Mouse (Mus musculus) lung, postnatal 0 days (tissue): Measurements from ENCODE around the gene Grin2c. TPM values are rescaled to one million over a fixed set of nuclear protein-coding genes. Genes with fewer than 3 reads are reported as not detected.

ENCODE experiments used
- ATAC-seq: fragments of 200-750 bp; cut with Nextera tagmentation; 2 replicates; pipeline ENCODE4 v1.8.0; 2017; ENCODE audit warnings: moderate library complexity
- DNase-seq: peaks from one replicate; pipeline ENCODE4 v3.0.0-alpha.2; 2016; ENCODE audit warnings: low spot score
- H3K27ac ChIP-seq: fragments of 300-500 bp; sonication (generic); 2 replicates; pipeline ENCODE4 v1.5.1; 2014; ENCODE audit warnings: antibody characterized with exemption, mild to moderate bottlenecking, low read length, mixed read lengths
- H3K27me3 ChIP-seq: fragments of 300-500 bp; sonication (generic); replicated peaks from 2 replicates; pipeline ENCODE4 v1.6.1; 2014; ENCODE audit warnings: low read length, mixed read lengths; ENCODE audit not compliant: insufficient read depth
- H3K36me3 ChIP-seq: fragments of 300-500 bp; sonication (generic); 2 replicates; pipeline ENCODE4 v1.6.1; 2014; ENCODE audit warnings: low read length, mixed read lengths; ENCODE audit not compliant: insufficient read depth
- H3K4me1 ChIP-seq: fragments of 300-500 bp; sonication (generic); 2 replicates; pipeline ENCODE4 v1.6.1; 2014; ENCODE audit warnings: antibody characterized with exemption, low read depth, low read length, mixed read lengths; ENCODE audit not compliant: insufficient read depth
- H3K4me2 ChIP-seq: fragments of 300-500 bp; sonication (generic); replicated peaks from 2 replicates; pipeline ENCODE4 v1.6.1; 2014; ENCODE audit warnings: low read depth, mild to moderate bottlenecking, low read length, moderate library complexity, mixed read lengths
- H3K4me3 ChIP-seq: fragments of 300-500 bp; sonication (generic); 2 replicates; pipeline ENCODE4 v1.5.1; 2014; ENCODE audit warnings: low read depth, low read length
- H3K9ac ChIP-seq: fragments of 300-500 bp; sonication (generic); replicated peaks from 2 replicates; pipeline ENCODE4 v1.6.1; 2014; ENCODE audit warnings: low read depth, mild to moderate bottlenecking
- H3K9me3 ChIP-seq: fragments of 300-500 bp; sonication (generic); 2 replicates; pipeline ENCODE4 v1.6.1; 2016; ENCODE audit warnings: low read length, mixed read lengths
- CTCF ChIP-seq: IDR thresholded peaks from 2 replicates; pipeline ENCODE4 v1.5.1; 2016; ENCODE audit warnings: antibody characterized with exemption, mild to moderate bottlenecking
- EP300 ChIP-seq: IDR thresholded peaks from 2 replicates; pipeline ENCODE4 v1.6.1; 2016; ENCODE audit warnings: antibody characterized with exemption, mild to moderate bottlenecking, control low read depth
- WGBS: fragments of 180-500 bp; shearing (Covaris S2); extraction: QIAGEN DNeasy Blood & Tissue Kit; methylation state at CpG from one replicate; pipeline ENCODE4 v1.1.7; 2014; 5-methylcytosine and 5-hydroxymethylcytosine counted together
- polyA plus RNA-seq: library from polyadenylated mRNA; unstranded; fragments of >200 nt; fragmentation: Nextera tagmentation; extraction: Ambion mirVana; gene quantifications from 2 replicates; pipeline ENCODE4 v1.2.1, GENCODE M21; 2015

Grin2c gene
- polyA plus RNA-seq, 1 experiment from 2014 or later, result 0.11 TPM

- Histone ChIP-seq H3K27ac (no peak overlapping the region), H3K36me3 (no peaks in the 10 kb centered on the region), H3K4me3 (peak overlapping the region; percentile 30), H3K9me3 (no peaks in the 10 kb centered on the region), H3K9ac (no peak overlapping the region), H3K4me2 (peak overlapping the region; percentile 50), H3K27me3 (peaks cover 38% of the 10 kb centered on the region), H3K4me1 (no peaks in the 10 kb centered on the region)
- ATAC-seq, result no peak
- TF ChIP-seq EP300 (no peak), CTCF (no peak)
- no peak for DNase-seq
- WGBS, result 4% methylated on average over 29 of the region's 36 CpGs
Observed at GRCm38 (mm10) chr11:115250405-115251090, 16.5 kb downstream of the Grin2c start.

- H3K9ac ChIP-seq, result no peak overlapping the region
- peaks cover 38% of the 10 kb centered on the region for H3K27me3 ChIP-seq
- H3K4me1 ChIP-seq, result no peaks in the 10 kb centered on the region
- H3K4me2 ChIP-seq, result peak overlapping the region; percentile 50
- WGBS, result 7% methylated on average over 47 of the region's 63 CpGs
- H3K36me3 ChIP-seq, result 0 out of 2 replicates have a peak, but pooled peaks cover 2% of the 10 kb centered on the region
- H3K4me3 ChIP-seq, result peak overlapping the region; percentile 30
- no peaks in the 10 kb centered on the region for H3K9me3 ChIP-seq
- ATAC-seq (no peak), DNase-seq (no peak)
- no peak overlapping the region for H3K27ac ChIP-seq
- TF ChIP-seq EP300 (no peak), CTCF (peak; percentile 49)
Observed at GRCm38 (mm10) chr11:115249721-115250404, 17.2 kb downstream of the Grin2c start.

GRCm38 (mm10) chr11:115247945-115248344 is 19.1 kb downstream of the Grin2c start:
- TF ChIP-seq EP300, result no peak
- no peak for TF ChIP-seq CTCF
- no peak overlapping the region for H3K4me2 ChIP-seq
- H3K27ac ChIP-seq, result no peak overlapping the region
- DNase-seq, result no peak
- peaks cover 9% of the 10 kb centered on the region; the same call in 1 of the 2 replicates for H3K36me3 ChIP-seq
- no peak overlapping the region for H3K4me3 ChIP-seq
- 53% methylated on average over 6 of the region's 6 CpGs for WGBS
- H3K4me1 ChIP-seq, result no peaks in the 10 kb centered on the region
- no peak for ATAC-seq
- H3K9ac ChIP-seq, result no peak overlapping the region
- no peaks in the 10 kb centered on the region for H3K9me3 ChIP-seq
- H3K27me3 ChIP-seq, result peaks cover 38% of the 10 kb centered on the region

- TF ChIP-seq CTCF (no peak), EP300 (no peak)
- Histone ChIP-seq H3K9me3 (no peaks in the 10 kb centered on the region), H3K27me3 (peaks cover 38% of the 10 kb centered on the region), H3K4me3 (no peak overlapping the region), H3K27ac (no peak overlapping the region), H3K4me2 (no peak overlapping the region), H3K36me3 (peaks cover 9% of the 10 kb centered on the region; the same call in 1 of the 2 replicates), H3K4me1 (no peaks in the 10 kb centered on the region), H3K9ac (no peak overlapping the region)
- no peak for ATAC-seq
- no peak for DNase-seq
- WGBS, result 30% methylated on average over 3 of the region's 3 CpGs
Observed at GRCm38 (mm10) chr11:115247240-115247639, 19.8 kb downstream of the Grin2c start.

GRCm38 (mm10) chr11:115246386-115246785 is 20.7 kb downstream of the Grin2c start:
- Histone ChIP-seq H3K9me3 (no peaks in the 10 kb centered on the region), H3K9ac (no peak overlapping the region), H3K4me1 (no peaks in the 10 kb centered on the region), H3K27ac (no peak overlapping the region), H3K36me3 (peaks cover 9% of the 10 kb centered on the region; the same call in 1 of the 2 replicates), H3K4me3 (no peak overlapping the region), H3K27me3 (peaks cover 36% of the 10 kb centered on the region), H3K4me2 (no peak overlapping the region)
- TF ChIP-seq CTCF (no peak), EP300 (no peak)
- WGBS, result 69% methylated on average over 8 of the region's 8 CpGs
- ATAC-seq (no peak), DNase-seq (no peak)

GRCm38 (mm10) chr11:115244840-115245239 is 22.2 kb downstream of the Grin2c start:
- Histone ChIP-seq H3K4me1 (no peaks in the 10 kb centered on the region), H3K9ac (no peak overlapping the region), H3K36me3 (peaks cover 9% of the 10 kb centered on the region; the same call in 1 of the 2 replicates), H3K27ac (no peak overlapping the region), H3K27me3 (peaks cover 21% of the 10 kb centered on the region), H3K4me3 (no peak overlapping the region), H3K4me2 (no peak overlapping the region), H3K9me3 (no peaks in the 10 kb centered on the region)
- no peak for TF ChIP-seq EP300
- TF ChIP-seq CTCF, result no peak
- WGBS, result 64% methylated on average over 8 of the region's 8 CpGs
- peak; percentile 53 for ATAC-seq
- peak; percentile 35 for DNase-seq
